Mouse (Mus musculus) kidney, embryonic 16.5 days (tissue): ENCODE results near the gene Nr1h3. TPM values are rescaled to one million over a fixed set of nuclear protein-coding genes. Genes with fewer than 3 reads are reported as not detected.
"Not testable (repeated sequence)": the region's sequence is repeated elsewhere in the genome, so short reads cannot be mapped to it uniquely, and the experiment has no call there.

Experiments
- ATAC-seq: fragments of 200-750 bp; cut with Nextera tagmentation; 2 replicates; pipeline ENCODE4 v1.8.0; 2017; ENCODE audit warnings: moderate TSS enrichment; ENCODE audit not compliant: low FRiP score, low TSS enrichment
- H3K27ac ChIP-seq: fragments of 300-500 bp; sonication (generic); 2 replicates; pipeline ENCODE4 v1.5.1; 2014; ENCODE audit warnings: low read length
- H3K27me3 ChIP-seq: fragments of 300-500 bp; sonication (generic); 2 replicates; pipeline ENCODE4 v1.6.1; 2014; ENCODE audit warnings: low read length, control low read depth, mixed read lengths; ENCODE audit not compliant: insufficient read depth
- H3K36me3 ChIP-seq: fragments of 300-500 bp; sonication (generic); 2 replicates; pipeline ENCODE4 v1.6.1; 2014; ENCODE audit warnings: low read length, control low read depth, mixed read lengths; ENCODE audit not compliant: insufficient read depth
- H3K4me1 ChIP-seq: fragments of 300-500 bp; sonication (generic); 2 replicates; pipeline ENCODE4 v1.6.1; 2014; ENCODE audit warnings: low read length, control low read depth, mixed read lengths; ENCODE audit not compliant: insufficient read depth
- H3K4me2 ChIP-seq: fragments of 300-500 bp; sonication (generic); replicated peaks from 2 replicates; pipeline ENCODE4 v1.6.1; 2014; ENCODE audit warnings: low read depth, low read length
- H3K4me3 ChIP-seq: fragments of 300-500 bp; sonication (generic); 2 replicates; pipeline ENCODE4 v1.5.1; 2014; ENCODE audit warnings: mild to moderate bottlenecking, low read length
- H3K9ac ChIP-seq: fragments of 300-500 bp; sonication (generic); replicated peaks from 2 replicates; pipeline ENCODE4 v1.6.1; 2014; ENCODE audit warnings: low read length
- H3K9me3 ChIP-seq: fragments of 300-500 bp; sonication (generic); 2 replicates; pipeline ENCODE4 v1.6.1; 2016; ENCODE audit warnings: low read length, control low read depth
- WGBS: fragments of 180-500 bp; shearing (Covaris S2); extraction: QIAGEN DNeasy Blood & Tissue Kit; methylation state at CpG from one replicate; pipeline ENCODE4 v1.1.7; 2014; 5-methylcytosine and 5-hydroxymethylcytosine counted together
- polyA plus RNA-seq: library from polyadenylated mRNA; unstranded; fragments of >200 nt; fragmentation: Nextera tagmentation; extraction: Ambion mirVana; gene quantifications from 2 replicates; pipeline ENCODE4 v1.2.1, GENCODE M21; 2015

Nr1h3 gene
- polyA plus RNA-seq, result 3.5 and 4.6 TPM in 2 replicates

DNA sequence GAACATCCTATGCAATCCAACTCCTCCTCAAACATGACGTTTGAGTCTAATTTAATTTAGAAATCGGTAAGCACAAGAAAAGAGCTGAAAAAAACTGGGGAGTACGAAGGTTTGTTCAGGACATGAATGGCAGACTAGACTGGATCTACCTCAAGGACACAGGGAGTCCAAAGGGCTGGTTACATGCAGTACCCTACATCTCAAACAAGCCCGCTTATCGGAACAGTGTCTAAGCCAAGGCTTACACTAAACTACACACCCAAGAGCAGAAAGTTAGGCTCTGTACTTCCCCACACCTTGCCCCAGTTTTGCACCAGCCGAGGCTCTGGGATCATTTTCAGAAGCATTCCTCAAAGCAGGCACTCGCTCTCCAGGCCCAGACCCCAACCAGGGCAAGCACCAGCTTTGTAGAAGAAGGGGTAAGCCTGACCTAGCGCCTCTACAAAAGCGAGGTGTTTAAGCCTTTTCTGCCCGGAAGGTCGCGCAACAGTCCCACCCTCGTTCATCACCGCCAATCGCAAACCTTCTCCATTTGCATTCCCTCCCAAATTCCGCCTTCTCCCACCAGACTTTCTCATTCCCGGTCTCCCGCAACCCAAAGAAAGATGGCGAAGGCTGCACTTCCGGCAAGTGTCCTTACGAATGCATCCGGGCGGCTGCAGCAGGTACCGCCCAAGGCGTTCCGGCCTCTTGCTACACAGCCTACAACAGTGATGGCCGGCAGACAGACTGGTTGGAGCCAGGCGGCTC is at the start of gene Nr1h3, which contains the start of gene Acp2:
Gene Nr1h3 (minus strand): TSS at position 613 of the 750 bp plus-strand sequence.
Gene Acp2 (plus strand): TSS at position 664 of the 750 bp plus-strand sequence.
- H3K36me3 ChIP-seq, result peaks cover 11% of the 10 kb centered on the region
- H3K4me3 ChIP-seq, result peak within 1 kb of the TSS; percentile 57
- peak within 1 kb of the TSS; percentile 98 for H3K27ac ChIP-seq
- H3K9ac ChIP-seq, result peak within 1 kb of the TSS; percentile 91
- H3K27me3 ChIP-seq, result no peaks in the 10 kb centered on the region
- peaks cover 15% of the 10 kb centered on the region for H3K4me1 ChIP-seq
- WGBS, result 2% methylated on average over 28 of the region's 28 CpGs
- H3K9me3 ChIP-seq, result no peaks in the 10 kb centered on the region
- peak within 1 kb of the TSS; percentile 76 for H3K4me2 ChIP-seq
- peak; percentile 97 for ATAC-seq

DNA sequence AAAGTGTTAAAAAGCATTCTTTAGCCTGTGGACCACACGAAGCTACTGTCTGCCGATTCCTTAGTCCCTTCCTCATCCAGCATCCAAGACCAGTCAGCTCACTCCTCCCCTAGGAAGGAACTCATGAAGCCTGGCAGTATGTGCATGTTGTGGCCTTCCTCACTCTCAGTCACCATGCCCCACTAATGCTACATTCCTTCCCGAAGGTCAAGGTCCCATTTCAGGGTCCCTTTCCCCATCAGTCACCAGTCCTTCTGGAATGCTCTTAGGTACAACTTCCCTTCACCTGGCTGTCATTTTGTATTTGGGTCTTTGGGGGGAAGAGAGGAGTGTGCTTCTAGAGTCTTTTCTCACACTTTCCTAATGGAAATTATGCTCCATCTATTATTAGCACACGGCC is 49.4 kb upstream of the Nr1h3 start:
- H3K4me2 ChIP-seq, result no peak overlapping the region
- H3K4me3 ChIP-seq, result no peak overlapping the region
- H3K27ac ChIP-seq, result no peak overlapping the region
- H3K9me3 ChIP-seq, result no peaks in the 10 kb centered on the region
- peaks cover 19% of the 10 kb centered on the region for H3K4me1 ChIP-seq
- no peak for ATAC-seq
- H3K9ac ChIP-seq, result no peak overlapping the region
- no peaks in the 10 kb centered on the region for H3K36me3 ChIP-seq
- H3K27me3 ChIP-seq, result peaks cover 13% of the 10 kb centered on the region; the same call in 1 of the 2 replicates
- WGBS, result 67% methylated on average over 4 of the region's 4 CpGs

DNA sequence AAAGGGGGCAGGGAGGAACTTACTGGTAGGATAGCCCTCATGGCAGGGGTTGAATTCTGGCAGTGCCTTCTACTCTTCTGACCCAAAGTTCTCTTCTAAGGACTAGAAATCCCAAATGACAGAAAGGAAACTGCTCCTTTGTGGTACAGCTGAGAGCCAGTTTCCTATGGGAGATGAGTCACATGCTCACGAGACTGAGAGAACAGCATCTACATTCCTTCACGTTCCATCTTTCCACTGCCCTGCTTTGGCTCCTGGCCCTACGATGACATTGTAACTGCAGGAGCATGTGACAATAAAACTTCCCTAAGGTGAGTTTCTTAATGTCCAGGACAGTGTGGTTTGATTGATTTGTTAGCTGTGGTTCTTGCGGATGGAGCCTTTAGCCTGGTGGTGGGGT is 45.7 kb upstream of the Nr1h3 start:
- Histone ChIP-seq H3K27ac (no peak overlapping the region), H3K4me3 (no peak overlapping the region), H3K4me1 (no peaks in the 10 kb centered on the region), H3K27me3 (no peaks in the 10 kb centered on the region), H3K36me3 (no peaks in the 10 kb centered on the region), H3K9ac (no peak overlapping the region), H3K4me2 (no peak overlapping the region), H3K9me3 (no peaks in the 10 kb centered on the region)
- 84% methylated on average over 4 of the region's 4 CpGs for WGBS
- no peak for ATAC-seq

DNA sequence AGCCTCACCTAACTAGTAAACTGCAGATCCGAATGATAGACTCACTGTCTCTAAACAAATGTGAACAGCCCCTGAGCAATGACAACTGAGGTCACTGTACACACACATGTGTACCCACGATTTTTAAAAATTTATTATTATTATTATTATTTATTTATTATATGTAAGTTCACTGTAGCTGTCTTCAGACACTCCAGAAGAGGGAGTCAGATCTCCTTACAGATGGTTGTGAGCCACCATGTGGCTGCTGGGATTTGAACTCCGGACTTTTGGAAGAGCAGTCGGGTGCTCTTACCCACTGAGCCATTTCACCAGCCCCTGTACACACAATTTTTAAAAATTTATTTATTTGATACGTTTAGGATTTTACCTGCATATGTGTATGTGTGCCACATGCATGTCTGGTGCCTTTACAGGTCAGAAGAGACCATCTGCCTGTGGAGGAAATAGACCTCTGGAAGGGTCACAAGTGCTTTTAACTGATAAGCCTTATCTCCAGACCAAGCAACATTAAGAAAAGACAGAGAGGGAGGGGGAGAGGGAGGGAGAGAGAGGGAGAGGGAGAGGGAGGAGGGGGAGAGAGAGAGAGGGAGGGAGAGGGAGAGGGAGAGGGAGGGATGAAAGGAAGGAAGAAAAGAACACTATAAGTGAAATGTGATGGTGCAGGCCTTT is 42.1 kb upstream of the Nr1h3 start:
- no peak overlapping the region for H3K4me3 ChIP-seq
- H3K4me2 ChIP-seq, result no peak overlapping the region
- no peak for ATAC-seq
- no peaks in the 10 kb centered on the region for H3K36me3 ChIP-seq
- H3K9ac ChIP-seq, result no peak overlapping the region
- WGBS, result 80% methylated on average over 5 of the region's 5 CpGs
- no peaks in the 10 kb centered on the region for H3K27me3 ChIP-seq
- H3K9me3 ChIP-seq, result no peaks in the 10 kb centered on the region
- H3K27ac ChIP-seq, result no peak overlapping the region
- no peaks in the 10 kb centered on the region for H3K4me1 ChIP-seq

DNA sequence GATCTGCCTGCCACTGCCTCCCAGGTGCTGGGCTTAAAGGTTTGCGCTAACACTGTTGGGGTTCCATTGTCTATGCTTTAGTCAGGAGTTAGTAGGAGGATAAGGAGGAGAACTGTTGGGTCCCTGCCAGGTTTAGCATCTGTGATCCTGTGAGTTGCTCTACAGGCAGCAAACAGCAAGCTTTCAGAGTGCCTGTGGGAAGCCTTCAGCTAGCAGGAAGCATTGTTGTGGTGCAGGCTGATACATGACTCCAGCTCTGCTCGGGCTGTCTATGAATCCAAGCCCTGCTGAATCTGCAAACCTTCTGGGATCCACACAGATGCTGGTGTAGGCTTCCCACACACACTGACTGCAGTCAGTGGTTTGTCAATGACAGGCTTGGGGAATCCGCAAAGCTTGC is 40.8 kb upstream of the Nr1h3 start:
- no peak for ATAC-seq
- Histone ChIP-seq H3K36me3 (no peaks in the 10 kb centered on the region), H3K9ac (no peak overlapping the region), H3K4me3 (no peak overlapping the region), H3K9me3 (no peaks in the 10 kb centered on the region), H3K4me2 (no peak overlapping the region), H3K27me3 (no peaks in the 10 kb centered on the region), H3K27ac (no peak overlapping the region), H3K4me1 (no peaks in the 10 kb centered on the region)
- 65% methylated on average over 3 of the region's 3 CpGs for WGBS

DNA sequence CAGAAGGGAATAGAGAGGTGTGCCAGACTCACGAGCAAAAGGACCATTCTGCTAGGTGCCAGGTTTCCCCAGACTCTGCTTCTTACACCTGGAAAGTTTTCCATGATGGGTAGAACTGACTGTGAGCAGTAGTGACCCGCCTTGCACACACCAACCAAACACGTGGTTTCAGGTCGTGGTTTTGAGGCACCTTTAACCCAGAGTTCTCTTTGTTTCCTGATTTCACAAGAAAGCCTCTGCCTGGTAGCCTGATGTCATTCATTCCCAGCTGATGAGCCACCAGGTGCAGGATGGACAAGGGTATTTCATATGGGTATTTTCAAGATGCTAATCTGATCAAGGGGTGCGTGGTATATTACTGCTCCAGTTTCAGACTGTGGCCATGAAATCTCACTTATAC is 39.9 kb upstream of the Nr1h3 start:
- Histone ChIP-seq H3K27me3 (no peaks in the 10 kb centered on the region), H3K4me2 (no peak overlapping the region), H3K4me1 (no peaks in the 10 kb centered on the region), H3K9ac (no peak overlapping the region), H3K27ac (no peak overlapping the region), H3K4me3 (no peak overlapping the region), H3K9me3 (no peaks in the 10 kb centered on the region), H3K36me3 (no peaks in the 10 kb centered on the region)
- WGBS, result 72% methylated on average over 5 of the region's 5 CpGs
- ATAC-seq, result no peak

DNA sequence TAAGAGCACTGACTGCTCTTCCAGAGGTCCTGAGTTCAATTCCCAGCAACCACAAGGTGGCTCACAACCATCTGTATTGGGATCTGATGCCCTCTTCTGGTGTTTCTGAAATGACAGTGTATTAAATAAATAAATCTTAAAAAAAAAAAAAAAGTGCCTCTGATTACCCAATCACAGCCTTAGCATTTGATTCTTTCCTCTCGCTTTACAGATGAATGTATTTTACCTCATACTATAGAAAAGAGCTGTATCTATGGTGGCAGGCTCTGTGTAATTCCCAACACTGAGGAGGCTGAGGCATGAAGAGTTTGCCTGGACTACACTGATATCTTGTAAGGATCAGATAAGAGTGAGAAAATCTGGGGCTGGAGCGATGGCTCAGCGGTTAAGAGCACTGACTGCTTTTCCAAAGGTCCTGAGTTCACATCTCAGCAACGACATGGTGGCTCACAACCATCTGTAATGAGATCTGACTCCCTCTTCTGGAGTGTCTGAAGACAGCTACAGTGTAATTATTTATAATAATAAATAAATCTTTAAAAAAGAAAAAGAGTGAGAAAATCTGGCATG is 35.0 kb upstream of the Nr1h3 start:
- H3K4me1 ChIP-seq, H3K36me3 ChIP-seq, H3K9me3 ChIP-seq, H3K27me3 ChIP-seq: not testable (repeated sequence)
- ATAC-seq, result peak; percentile 33; the same call in 1 of the 2 replicates
- WGBS, result 27% methylated on average over 4 of the region's 4 CpGs
- peak overlapping the region; percentile 91 for H3K4me2 ChIP-seq
- H3K4me3 ChIP-seq, result peak overlapping the region; percentile 52
- peak overlapping the region; percentile 76 for H3K9ac ChIP-seq
- peak overlapping the region; percentile 97 for H3K27ac ChIP-seq

DNA sequence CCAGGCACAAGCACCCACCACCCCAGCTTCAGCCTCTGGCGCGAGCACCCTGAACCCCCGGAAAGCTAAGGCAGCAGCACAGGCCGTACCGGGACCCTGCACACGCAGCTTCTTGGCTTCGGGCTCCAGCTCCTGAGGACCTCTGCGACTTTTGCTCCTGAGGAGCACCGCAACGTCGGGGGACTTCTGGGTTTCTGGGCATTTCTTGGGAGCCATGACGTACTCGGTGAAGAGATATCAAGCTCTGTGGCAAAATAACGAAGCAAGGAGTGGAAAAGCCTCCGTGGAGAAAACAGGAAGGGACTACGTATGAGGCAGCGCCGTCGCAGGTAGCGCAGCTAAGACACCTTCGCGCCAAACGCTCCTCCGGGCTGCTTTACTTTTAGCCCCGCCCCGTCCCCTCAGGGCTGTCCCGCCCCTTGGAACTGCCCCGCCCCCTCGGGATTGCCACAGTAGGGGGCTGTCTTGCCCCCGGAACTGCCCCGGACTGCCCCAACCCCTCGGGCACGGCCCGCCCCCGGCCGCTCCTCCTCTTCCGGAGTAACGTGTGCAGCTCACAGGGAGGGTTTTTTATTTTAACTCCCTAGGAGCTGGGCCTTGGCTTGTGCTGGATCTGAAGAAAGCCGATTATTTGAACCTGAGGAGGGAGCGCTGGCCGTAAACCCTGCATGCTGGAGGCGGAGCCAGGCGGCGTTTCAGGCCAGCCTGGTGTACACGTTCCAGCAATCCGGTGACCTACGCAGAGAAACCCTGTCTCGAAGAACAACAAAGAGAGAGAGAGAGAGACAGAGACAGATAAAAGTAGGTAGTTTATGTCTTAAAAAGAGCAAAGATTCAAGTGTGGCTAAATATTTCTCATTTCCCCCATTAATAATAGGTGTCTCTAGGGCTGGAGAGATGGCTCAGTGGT is 34.2 kb upstream of the Nr1h3 start, which contains the start of gene Ddb2:
Gene Ddb2 (minus strand): TSS at position 382 of the 910 bp plus-strand sequence.
- Histone ChIP-seq H3K4me1 (peaks cover 4% of the 10 kb centered on the region; the same call in 1 of the 2 replicates), H3K27me3 (no peaks in the 10 kb centered on the region), H3K9me3 (no peaks in the 10 kb centered on the region), H3K36me3 (no peaks in the 10 kb centered on the region), H3K27ac (peak within 1 kb of the TSS; percentile 97), H3K9ac (peak within 1 kb of the TSS; percentile 76), H3K4me3 (peak within 1 kb of the TSS; percentile 52), H3K4me2 (peak within 1 kb of the TSS; percentile 91)
- ATAC-seq, result peak; percentile 99
- WGBS, result under 1% methylated on average over 48 of the region's 48 CpGs

DNA sequence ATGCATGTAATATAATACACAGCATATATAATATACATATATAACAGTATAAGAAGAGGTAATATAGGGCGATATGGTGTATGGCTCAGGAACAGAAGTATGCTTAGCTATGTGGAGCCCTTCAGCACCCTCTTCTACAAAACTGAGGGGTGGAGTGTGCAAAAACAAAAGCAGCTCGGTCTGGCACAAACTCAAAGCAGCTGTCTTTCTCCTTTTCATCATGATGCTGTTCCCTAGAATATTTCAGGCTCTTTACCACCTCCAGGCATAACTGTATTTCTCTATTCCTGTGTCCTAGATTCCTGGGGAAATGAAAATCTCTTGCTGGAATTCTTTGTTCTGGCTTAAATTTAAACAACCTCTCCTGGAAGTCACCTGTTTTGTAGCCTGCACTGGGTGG is 27.1 kb upstream of the Nr1h3 start:
- Histone ChIP-seq H3K4me1 (no peaks in the 10 kb centered on the region), H3K27ac (no peak overlapping the region), H3K27me3 (no peaks in the 10 kb centered on the region), H3K4me3 (no peak overlapping the region), H3K9me3 (no peaks in the 10 kb centered on the region), H3K36me3 (no peaks in the 10 kb centered on the region), H3K4me2 (no peak overlapping the region), H3K9ac (no peak overlapping the region)
- ATAC-seq, result no peak
- WGBS, result 90% methylated on average over 2 of the region's 2 CpGs
